Mouse (Mus musculus) lung, embryonic 15.5 days (tissue): ENCODE measurements around the gene Fam162a. TPM values are rescaled to one million over a fixed set of nuclear protein-coding genes. Genes with fewer than 3 reads are reported as not detected.
"Not testable (repeated sequence)": the region's sequence is repeated elsewhere in the genome, so short reads cannot be mapped to it uniquely, and the experiment has no call there.

Experiments used
- ATAC-seq: fragments of 200-750 bp; cut with Nextera tagmentation; 2 replicates; pipeline ENCODE4 v1.8.0; 2017; ENCODE audit warnings: moderate number of reproducible peaks, borderline replicate concordance; ENCODE audit not compliant: low FRiP score, low TSS enrichment; ENCODE audit errors: extremely low read depth
- H3K27ac ChIP-seq: fragments of 300-500 bp; sonication (generic); 2 replicates; pipeline ENCODE4 v1.5.1; 2015; ENCODE audit warnings: moderate library complexity, mild to moderate bottlenecking, inconsistent platforms
- H3K27me3 ChIP-seq: fragments of 300-500 bp; sonication (generic); 2 replicates; pipeline ENCODE4 v1.6.1; 2015; ENCODE audit warnings: inconsistent platforms
- H3K36me3 ChIP-seq: fragments of 300-500 bp; sonication (generic); 2 replicates; pipeline ENCODE4 v1.6.1; 2015; ENCODE audit warnings: inconsistent platforms
- H3K4me1 ChIP-seq: fragments of 300-500 bp; sonication (generic); 2 replicates; pipeline ENCODE4 v1.6.1; 2015; ENCODE audit warnings: inconsistent platforms
- H3K4me2 ChIP-seq: fragments of 300-500 bp; sonication (generic); 2 replicates; pipeline ENCODE4 v1.6.1; 2015; ENCODE audit warnings: inconsistent platforms, mild to moderate bottlenecking, moderate library complexity
- H3K4me3 ChIP-seq: fragments of 300-500 bp; sonication (generic); 2 replicates; pipeline ENCODE4 v1.5.1; 2015; ENCODE audit warnings: mild to moderate bottlenecking, inconsistent platforms
- H3K9ac ChIP-seq: fragments of 300-500 bp; sonication (generic); 2 replicates; pipeline ENCODE4 v1.6.1; 2015; ENCODE audit warnings: inconsistent platforms
- H3K9me3 ChIP-seq: fragments of 300-500 bp; sonication (generic); 2 replicates; pipeline ENCODE4 v1.6.1; 2016; ENCODE audit warnings: inconsistent platforms
- WGBS: fragments of 180-500 bp; shearing (Covaris S2); methylation state at CpG from one replicate; pipeline ENCODE4 v1.1.7; 2015; 5-methylcytosine and 5-hydroxymethylcytosine counted together
- polyA plus RNA-seq: library from polyadenylated mRNA; unstranded; fragments of >200 nt; fragmentation: Nextera tagmentation; extraction: Ambion mirVana; gene quantifications from 2 replicates; pipeline ENCODE4 v1.2.1, GENCODE M21; 2015

Gene Fam162a
- polyA plus RNA-seq, 1 experiment from 2014 or later: 318 TPM

GRCm38 (mm10) chr16:35998852-35999251 is 72.5 kb downstream of the Fam162a start:
- 93% methylated on average over 4 of the region's 4 CpGs for WGBS
- ATAC-seq, H3K9me3 ChIP-seq, H3K4me1 ChIP-seq, H3K4me3 ChIP-seq, H3K9ac ChIP-seq, H3K4me2 ChIP-seq, H3K27me3 ChIP-seq, H3K27ac ChIP-seq: not testable (repeated sequence)
- peaks cover 14% of the 10 kb centered on the region for H3K36me3 ChIP-seq

Other genes with a start within 250 kb of the Fam162a start
- gene Parp14, start 200.1 kb downstream of the Fam162a start, polyA plus RNA-seq: 0.81 and 1.2 TPM in 2 replicates
- 7.9 and 8.2 TPM in 2 replicates for gene Parp9, start 133.1 kb downstream of the Fam162a start, polyA plus RNA-seq
- 5.0 and 5.8 TPM in 2 replicates for gene Dtx3l, start 132.4 kb downstream of the Fam162a start, polyA plus RNA-seq
- 31.7 and 33.0 TPM in 2 replicates for gene Kpna1, start 92.8 kb downstream of the Fam162a start, polyA plus RNA-seq
- 9.4 and 9.6 TPM in 2 replicates for gene Wdr5b, start 30.4 kb downstream of the Fam162a start, polyA plus RNA-seq
- 75.3 and 78.1 TPM in 2 replicates for gene Ccdc58, start 91 bp upstream of the Fam162a start, polyA plus RNA-seq
- 0.05 and 0.12 TPM in 2 replicates for gene Csta1, start 59.6 kb upstream of the Fam162a start, polyA plus RNA-seq
- gene Stfa2l1, start 85.2 kb upstream of the Fam162a start, polyA plus RNA-seq: 0.56 and 0.91 TPM in 2 replicates
- 1.0 and 2.4 TPM in 2 replicates for gene Gm5483, start 112.6 kb upstream of the Fam162a start, polyA plus RNA-seq
- gene Gm5416, start 138.8 kb upstream of the Fam162a start, polyA plus RNA-seq: not detected in 2 replicates
- gene 2010005H15Rik, start 149.9 kb upstream of the Fam162a start, polyA plus RNA-seq: 0.59 and 0.91 TPM in 2 replicates
- gene Stfa1, start 205.4 kb upstream of the Fam162a start, polyA plus RNA-seq: 3.7 and 4.6 TPM in 2 replicates